Mouse (Mus musculus): Measurements from ENCODE around the gene Zc3h18. TPM values are rescaled to one million over a fixed set of nuclear protein-coding genes. Genes with fewer than 3 reads are reported as not detected.
A peak's percentile ranks its signal among the peaks of the same experiment; 100 is the strongest.

Zc3h18 gene
- polyA plus RNA-seq, 1 experiment, result 23.3 TPM

DNA sequence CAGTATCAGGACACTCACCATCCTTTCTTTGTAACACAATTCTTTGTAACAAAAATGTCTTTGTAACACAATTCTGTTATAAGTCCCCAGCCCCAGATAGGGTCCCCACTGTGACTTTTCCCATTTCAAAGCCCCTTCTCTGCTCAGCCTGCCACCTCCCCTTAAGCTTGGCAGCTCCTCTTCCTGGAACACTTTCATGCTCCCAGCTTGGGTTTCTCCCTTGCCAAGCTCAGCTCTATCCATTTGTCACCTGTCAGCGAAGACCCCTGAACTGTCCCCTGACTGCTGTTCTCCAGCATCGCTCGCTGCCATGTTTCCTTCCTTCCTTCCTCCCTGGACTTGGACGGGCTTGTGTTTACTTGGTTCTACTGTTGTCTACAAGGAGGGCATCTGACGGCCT, 18.8 kb upstream of the Zc3h18 start:
- 89% methylated on average over 5 of the region's 5 CpGs for WGBS
- Histone ChIP-seq H3K4me1 (ENCODE audit: control insufficient read depth, insufficient read depth, insufficient read length, low read length) (peaks cover 8% of the 10 kb centered on the region; the same call in 1 of the 2 replicates), H3K27ac (ENCODE audit: insufficient read depth, low read depth, low read length) (no peak overlapping the region), H3K36me3 (ENCODE audit: control insufficient read depth, insufficient read depth, low read length) (no peaks in the 10 kb centered on the region), H3K4me3 (ENCODE audit: low read depth, low read length) (no peak overlapping the region), H3K27me3 (ENCODE audit: control insufficient read depth, insufficient read depth, low read length) (no peaks in the 10 kb centered on the region; the same call in 1 of the 2 replicates)
- TF ChIP-seq POLR2A (IDR thresholded peaks at IDR 0.05; ENCODE audit: low read depth, low read length), result no peak

DNA sequence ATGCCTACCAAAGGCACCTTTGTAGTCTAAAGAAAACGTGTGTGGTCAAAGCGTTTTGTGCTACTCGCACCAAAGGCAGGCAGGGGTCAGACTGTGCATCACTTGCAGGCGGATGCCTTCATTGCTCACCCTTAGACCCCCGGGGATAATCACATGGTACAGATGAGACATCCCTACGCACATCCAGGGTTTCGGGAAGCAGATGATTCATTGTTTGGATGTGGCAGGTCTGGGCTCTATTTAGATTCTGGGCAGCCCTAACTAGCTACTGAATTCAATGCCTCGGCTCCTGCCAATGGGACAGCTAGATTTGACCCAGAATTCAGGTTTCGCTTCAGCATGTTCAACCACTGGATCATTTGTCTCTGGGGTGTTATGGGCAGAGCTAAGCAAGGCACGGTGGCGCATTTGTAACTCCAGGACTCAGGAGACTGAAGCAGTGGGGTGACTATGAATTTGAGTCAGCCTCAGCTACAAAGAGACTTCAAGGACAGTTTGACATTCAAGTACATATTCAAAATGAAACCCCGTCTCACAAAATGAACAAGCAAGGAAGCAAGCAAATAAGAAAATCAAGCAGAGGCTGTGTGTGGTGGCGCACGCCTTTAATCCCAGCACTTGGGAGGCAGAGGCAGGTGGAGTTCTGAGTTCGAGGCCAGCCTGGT, 17.2 kb upstream of the Zc3h18 start:
- Histone ChIP-seq H3K27ac (ENCODE audit: insufficient read depth, low read depth, low read length) (no peak overlapping the region), H3K4me3 (ENCODE audit: low read depth, low read length) (no peak overlapping the region), H3K27me3 (ENCODE audit: control insufficient read depth, insufficient read depth, low read length) (no peaks in the 10 kb centered on the region; the same call in 1 of the 2 replicates), H3K4me1 (ENCODE audit: control insufficient read depth, insufficient read depth, insufficient read length, low read length) (peaks cover 8% of the 10 kb centered on the region; the same call in 1 of the 2 replicates), H3K36me3 (ENCODE audit: control insufficient read depth, insufficient read depth, low read length) (no peaks in the 10 kb centered on the region)
- no peak for TF ChIP-seq POLR2A (IDR thresholded peaks at IDR 0.05; ENCODE audit: low read depth, low read length)
- no peak for TF ChIP-seq CTCF (IDR thresholded peaks at IDR 0.05; ENCODE audit: extremely low read depth, insufficient read length, insufficient replicate concordance, low read depth, low read length)
- WGBS, result 82% methylated on average over 15 of the region's 15 CpGs

GRCm38 (mm10) chr8:122360696-122361416, 15.6 kb upstream of the Zc3h18 start, which contains the start of gene Trhr2:
TSS of gene Trhr2 (minus strand) at chr8:122360746.
- no peaks in the 10 kb centered on the region for H3K36me3 ChIP-seq (ENCODE audit: control insufficient read depth, insufficient read depth, low read length)
- H3K27me3 ChIP-seq (ENCODE audit: control insufficient read depth, insufficient read depth, low read length), result no peaks in the 10 kb centered on the region; the same call in 1 of the 2 replicates
- H3K27ac ChIP-seq (ENCODE audit: insufficient read depth, low read depth, low read length), result no peak within 1 kb of the TSS
- H3K4me1 ChIP-seq (ENCODE audit: control insufficient read depth, insufficient read depth, insufficient read length, low read length), result no peaks in the 10 kb centered on the region
- WGBS, result 62% methylated on average over 7 of the region's 7 CpGs
- H3K4me3 ChIP-seq (ENCODE audit: low read depth, low read length), result no peak within 1 kb of the TSS
- TF ChIP-seq POLR2A (IDR thresholded peaks at IDR 0.05; ENCODE audit: low read depth, low read length) (no peak), CTCF (IDR thresholded peaks at IDR 0.05; ENCODE audit: extremely low read depth, insufficient read length, insufficient replicate concordance, low read depth, low read length) (no peak)

DNA sequence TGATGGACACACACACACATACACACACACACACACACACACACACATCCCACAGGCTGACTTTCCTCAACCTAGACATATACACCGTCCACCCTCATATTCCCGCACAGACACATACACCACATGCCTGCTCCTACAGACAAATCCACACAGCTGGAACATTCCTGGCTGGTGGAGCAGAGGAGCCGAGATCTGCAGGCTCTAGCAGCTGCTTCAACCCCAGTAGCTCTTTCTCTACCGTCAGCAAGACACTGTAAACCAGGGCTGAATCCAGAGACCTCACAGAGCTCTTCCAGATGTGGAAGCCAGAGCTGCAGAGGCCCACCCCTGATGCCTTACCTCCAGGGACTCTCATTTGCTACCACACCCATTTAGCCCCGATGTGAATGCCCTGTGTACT, 14.1 kb upstream of the Zc3h18 start:
- no peak for TF ChIP-seq CTCF (IDR thresholded peaks at IDR 0.05; ENCODE audit: extremely low read depth, insufficient read length, insufficient replicate concordance, low read depth, low read length)
- no peak for TF ChIP-seq POLR2A (IDR thresholded peaks at IDR 0.05; ENCODE audit: low read depth, low read length)
- H3K27me3 ChIP-seq (ENCODE audit: control insufficient read depth, insufficient read depth, low read length), result no peaks in the 10 kb centered on the region; the same call in 1 of the 2 replicates
- H3K4me1 ChIP-seq (ENCODE audit: control insufficient read depth, insufficient read depth, insufficient read length, low read length), result no peaks in the 10 kb centered on the region
- WGBS, result 60% methylated on average over 5 of the region's 5 CpGs
- H3K27ac ChIP-seq (ENCODE audit: insufficient read depth, low read depth, low read length), result no peak overlapping the region
- H3K36me3 ChIP-seq (ENCODE audit: control insufficient read depth, insufficient read depth, low read length), result no peaks in the 10 kb centered on the region
- no peak overlapping the region for H3K4me3 ChIP-seq (ENCODE audit: low read depth, low read length)

- TF ChIP-seq CTCF (IDR thresholded peaks at IDR 0.05; ENCODE audit: extremely low read depth, insufficient read length, insufficient replicate concordance, low read depth, low read length) (no peak), POLR2A (IDR thresholded peaks at IDR 0.05; ENCODE audit: low read depth, low read length) (no peak)
- 60% methylated on average over 8 of the region's 8 CpGs for WGBS
These were observed 13.4 kb upstream of the Zc3h18 start for GRCm38 (mm10) chr8:122362967-122363366.

DNA sequence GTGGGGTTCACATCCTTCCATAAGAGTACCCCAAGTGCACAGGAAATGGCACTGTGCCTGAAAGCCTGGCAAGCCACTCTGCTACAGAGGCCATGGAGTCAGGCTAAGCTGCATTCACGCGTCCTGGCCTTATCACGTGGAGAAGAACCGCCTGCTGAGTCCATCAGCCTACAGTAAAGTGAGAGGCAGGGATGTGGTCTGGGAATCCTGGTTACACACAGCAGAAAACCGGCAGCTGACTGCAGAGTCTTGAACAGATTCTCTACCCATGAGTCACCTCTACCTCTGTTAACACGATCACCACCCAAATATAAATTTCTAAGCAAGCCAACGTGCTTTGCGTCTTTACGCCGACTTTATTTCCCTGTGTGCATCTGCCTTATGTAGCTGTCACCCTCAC, 7.9 kb upstream of the Zc3h18 start:
- H3K4me3 ChIP-seq (ENCODE audit: low read depth, low read length), result no peak overlapping the region
- 77% methylated on average over 10 of the region's 10 CpGs for WGBS
- TF ChIP-seq CTCF (IDR thresholded peaks at IDR 0.05; ENCODE audit: extremely low read depth, insufficient read length, insufficient replicate concordance, low read depth, low read length) (no peak), POLR2A (IDR thresholded peaks at IDR 0.05; ENCODE audit: low read depth, low read length) (no peak)
- H3K27ac ChIP-seq (ENCODE audit: insufficient read depth, low read depth, low read length), result no peak overlapping the region
- H3K36me3 ChIP-seq (ENCODE audit: control insufficient read depth, insufficient read depth, low read length), result no peaks in the 10 kb centered on the region
- H3K4me1 ChIP-seq (ENCODE audit: control insufficient read depth, insufficient read depth, insufficient read length, low read length), result no peaks in the 10 kb centered on the region
- H3K27me3 ChIP-seq (ENCODE audit: control insufficient read depth, insufficient read depth, low read length), result no peaks in the 10 kb centered on the region

More at GRCm38 (mm10) chr8:122362967-122363366, 13.4 kb upstream of the Zc3h18 start:
- Histone ChIP-seq H3K4me1 (ENCODE audit: control insufficient read depth, insufficient read depth, insufficient read length, low read length) (no peaks in the 10 kb centered on the region), H3K27ac (ENCODE audit: insufficient read depth, low read depth, low read length) (no peak overlapping the region), H3K36me3 (ENCODE audit: control insufficient read depth, insufficient read depth, low read length) (no peaks in the 10 kb centered on the region), H3K27me3 (ENCODE audit: control insufficient read depth, insufficient read depth, low read length) (no peaks in the 10 kb centered on the region; the same call in 1 of the 2 replicates), H3K4me3 (ENCODE audit: low read depth, low read length) (no peak overlapping the region)

DNA sequence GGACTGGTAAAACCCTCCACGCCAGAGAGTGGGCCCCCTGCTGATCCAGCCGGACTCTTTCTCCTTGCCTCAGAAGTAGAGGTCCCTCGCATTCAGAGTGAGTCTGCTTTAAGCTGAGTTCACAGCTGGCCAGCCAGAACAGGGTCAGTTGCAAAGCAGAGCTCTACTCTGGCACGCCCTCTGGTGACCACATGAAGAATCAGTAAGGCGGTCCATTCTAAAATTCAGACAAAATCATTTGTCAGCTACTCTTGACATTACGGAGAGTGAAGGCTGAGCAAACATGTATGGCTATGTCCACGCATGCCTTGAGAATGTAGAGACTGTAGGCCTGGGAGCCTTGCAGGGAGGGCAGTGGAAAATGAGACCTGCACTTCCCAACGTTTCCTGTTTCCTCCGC, 6.7 kb upstream of the Zc3h18 start:
- WGBS, result 13% methylated on average over 9 of the region's 9 CpGs
- Histone ChIP-seq H3K4me3 (ENCODE audit: low read depth, low read length) (no peak overlapping the region), H3K27me3 (ENCODE audit: control insufficient read depth, insufficient read depth, low read length) (no peaks in the 10 kb centered on the region), H3K36me3 (ENCODE audit: control insufficient read depth, insufficient read depth, low read length) (no peaks in the 10 kb centered on the region), H3K4me1 (ENCODE audit: control insufficient read depth, insufficient read depth, insufficient read length, low read length) (no peaks in the 10 kb centered on the region), H3K27ac (ENCODE audit: insufficient read depth, low read depth, low read length) (no peak overlapping the region)
- peak; percentile 71; the same call in 1 of the 2 replicates for TF ChIP-seq CTCF (IDR thresholded peaks at IDR 0.05; ENCODE audit: extremely low read depth, insufficient read length, insufficient replicate concordance, low read depth, low read length)
- no peak for TF ChIP-seq POLR2A (IDR thresholded peaks at IDR 0.05; ENCODE audit: low read depth, low read length)

Data from small intestine, adult 2 months (tissue).